Mouse (Mus musculus) bone marrow, adult 2 months (tissue): Measurements from ENCODE around the gene Tspear.

Experiments used
- CTCF ChIP-seq: fragments of 200-500 bp; IDR thresholded peaks from 2 replicates; pipeline ENCODE4 v1.5.1; 2011; ENCODE audit warnings: low read length, control low read depth; ENCODE audit not compliant: control insufficient read depth, insufficient read depth
- POLR2A ChIP-seq: fragments of 200-500 bp; IDR thresholded peaks from 2 replicates; pipeline ENCODE4 v1.6.1; 2011; ENCODE audit warnings: low read depth, mild to moderate bottlenecking, control low read depth, low read length, borderline replicate concordance; ENCODE audit not compliant: control insufficient read depth

GRCm38 (mm10) chr10:77895562-77895961 lies 209.2 kb downstream of the Tspear start:
- TF ChIP-seq CTCF: no peak
- TF ChIP-seq POLR2A: no peak
